In genomic region chr5:4733239-4733638, GRCm38 (mm10) we compare ENCODE assay signal across 18 mouse cellular contexts. TPM values are rescaled to one million over a fixed set of nuclear protein-coding genes. Genes with fewer than 3 reads are reported as not detected.
A peak's percentile ranks its signal among the peaks of the same experiment; 100 is the strongest.
DNase-seq lines count a peak whose midpoint lies in the region; ATAC-seq and TF ChIP-seq lines count a peak whose summit lies in the region.
"Had no signal": no experiment of that assay in that cellular context is flagged by ENCODE, and none has a peak within 500 bp of the region (broad histone marks: within the 10 kb centered on the region; RNA-seq: fewer than 3 reads in every experiment).

No protein-coding gene starts in this region.

- 53% methylated on average over 4 of the region's 4 CpGs for WGBS in liver, embryonic 16.5 days (ENCODE audit: insufficient replicate concordance)
- 51% methylated on average over 4 of the region's 4 CpGs for WGBS in liver, embryonic 11.5 days
- 58% methylated on average over 4 of the region's 4 CpGs for WGBS in hindbrain, embryonic 11.5 days

- POLR2A ChIA-PET in Patski (lab: Charles Lee): no interaction called here

- CTCF ChIA-PET in Patski (lab: Charles Lee): interaction anchor here (1.1 to 2.0 kb wide), 4 partner anchors 11 to 178 kb away, joined by 3 to 10 read pairs (median 4); no protein-coding TSS in a partner anchor

- no peaks in the 10 kb centered on the region for H3K27me3 ChIP-seq in liver, embryonic 16.5 days (ENCODE audit: control insufficient read depth, insufficient read depth, low read depth, low read length)
- H3K27me3 ChIP-seq in liver, embryonic 11.5 days (replicated peaks; ENCODE audit: control insufficient read depth, insufficient read depth, low read length): no peaks in the 10 kb centered on the region
- no peaks in the 10 kb centered on the region for H3K27me3 ChIP-seq in Patski
- no peaks in the 10 kb centered on the region for H3K27me3 ChIP-seq in hindbrain, embryonic 11.5 days (ENCODE audit: control insufficient read depth, insufficient read depth, low read length)
- H3K27me3 ChIP-seq: intestine, embryonic 15.5 days; liver, embryonic 12.5 days had no signal

- H3K9me3 ChIP-seq in liver, embryonic 16.5 days (replicated peaks; ENCODE audit: control insufficient read depth, low read length): no peaks in the 10 kb centered on the region
- no peaks in the 10 kb centered on the region for H3K9me3 ChIP-seq in liver, embryonic 11.5 days (ENCODE audit: control insufficient read depth, low read length)
- H3K9me3 ChIP-seq in hindbrain, embryonic 11.5 days (ENCODE audit: control insufficient read depth, low read length): no peaks in the 10 kb centered on the region
- H3K9me3 ChIP-seq: forebrain, embryonic 10.5 days; intestine, embryonic 15.5 days; liver, embryonic 12.5 days had no signal

- no peak overlapping the region for H3K9ac ChIP-seq in liver, embryonic 16.5 days (ENCODE audit: low read depth, low read length)
- no peak overlapping the region for H3K9ac ChIP-seq in liver, embryonic 11.5 days (ENCODE audit: low read depth, low read length)
- H3K9ac ChIP-seq in hindbrain, embryonic 11.5 days (ENCODE audit: low read depth, low read length): no peak overlapping the region
- H3K9ac ChIP-seq: forebrain, postnatal 0 days; intestine, embryonic 15.5 days; liver, embryonic 12.5 days; lung, embryonic 14.5 days had no signal

- in situ Hi-C loops in Patski (cut with MboI; ENCODE audit: low pct_unique_long_range_greater_than_20kb): no loop called here

- H3K27ac ChIP-seq in liver, embryonic 16.5 days (ENCODE audit: low read length): no peak overlapping the region
- no peak overlapping the region for H3K27ac ChIP-seq in liver, embryonic 11.5 days (ENCODE audit: low read depth, low read length)
- H3K27ac ChIP-seq in hindbrain, embryonic 11.5 days (ENCODE audit: low read depth, low read length): no peak overlapping the region
- H3K27ac ChIP-seq: forebrain, embryonic 10.5 days; intestine, embryonic 15.5 days; liver, embryonic 12.5 days had no signal

- TF ChIP-seq CTCF in Patski (IDR thresholded peaks at IDR 0.05): no peak

- ATAC-seq in liver, embryonic 16.5 days (ENCODE audit: low read depth): 0 out of 2 replicates have a peak, but pooled peaks have one; percentile 47
- ATAC-seq in liver, embryonic 11.5 days (replicated peaks; ENCODE audit: low FRiP score): no peak
- ATAC-seq in Patski: peak; percentile 60
- ATAC-seq in hindbrain, embryonic 11.5 days (ENCODE audit: low FRiP score): no peak
- ATAC-seq: forebrain, postnatal 0 days; liver, embryonic 12.5 days had no signal

- H3K4me1 ChIP-seq in liver, embryonic 16.5 days (ENCODE audit: control insufficient read depth, low read depth, low read length): no peaks in the 10 kb centered on the region
- H3K4me1 ChIP-seq in liver, embryonic 11.5 days (replicated peaks; ENCODE audit: control insufficient read depth, insufficient read depth, low read length): no peaks in the 10 kb centered on the region
- no peaks in the 10 kb centered on the region for H3K4me1 ChIP-seq in hindbrain, embryonic 11.5 days (replicated peaks; ENCODE audit: control insufficient read depth, insufficient read depth, low read length)
- H3K4me1 ChIP-seq: liver, embryonic 12.5 days had no signal

- H3K4me2 ChIP-seq in liver, embryonic 16.5 days (ENCODE audit: low read depth, low read length): no peak overlapping the region
- no peak overlapping the region for H3K4me2 ChIP-seq in liver, embryonic 11.5 days
- H3K4me2 ChIP-seq in hindbrain, embryonic 11.5 days (replicated peaks; ENCODE audit: low read depth, low read length): no peak overlapping the region
- H3K4me2 ChIP-seq: intestine, embryonic 15.5 days; liver, embryonic 12.5 days; lung, embryonic 14.5 days had no signal

- no peak for DNase-seq in liver, embryonic 11.5 days (ENCODE audit: low spot score)
- DNase-seq in Patski (ENCODE audit: low read depth, low spot score): no peak
- peak; percentile 29 to 34 for DNase-seq in kidney, adult 8-10 months
- peak; percentile 40 to 60 for DNase-seq in kidney, postnatal 25 days
- no peak for DNase-seq in spleen, postnatal 14 days (ENCODE audit: low spot score in 2 of 2)
- no peak for DNase-seq in hindbrain, embryonic 11.5 days (ENCODE audit: low spot score)
- DNase-seq: cerebellum, adult 11-12 months; cerebellum, postnatal 10 days; forebrain, postnatal 0 days; gastrocnemius, postnatal 36 days; heart, postnatal 4 days; lung, embryonic 14.5 days; right cerebral cortex, postnatal 25 days; spleen, adult 18-20 months had no signal

- H3K36me3 ChIP-seq in liver, embryonic 16.5 days (ENCODE audit: control insufficient read depth, insufficient read depth): no peaks in the 10 kb centered on the region
- no peaks in the 10 kb centered on the region for H3K36me3 ChIP-seq in liver, embryonic 11.5 days (ENCODE audit: control insufficient read depth, insufficient read depth, low read length)
- H3K36me3 ChIP-seq in hindbrain, embryonic 11.5 days (ENCODE audit: control insufficient read depth, insufficient read depth, low read length): no peaks in the 10 kb centered on the region
- H3K36me3 ChIP-seq: forebrain, embryonic 10.5 days; intestine, embryonic 15.5 days; liver, embryonic 12.5 days had no signal

- no peak overlapping the region for H3K4me3 ChIP-seq in liver, embryonic 16.5 days (ENCODE audit: low read depth, low read length)
- H3K4me3 ChIP-seq in liver, embryonic 11.5 days (ENCODE audit: low read depth, low read length): no peak overlapping the region
- no peak overlapping the region for H3K4me3 ChIP-seq in hindbrain, embryonic 11.5 days (ENCODE audit: low read depth, low read length)
- H3K4me3 ChIP-seq: forebrain, embryonic 10.5 days; intestine, embryonic 15.5 days; liver, embryonic 12.5 days had no signal

RNA-seq across cellular contexts. Expression of gene Fzd1, which starts 24.6 kb away (rescaled TPM):
- polyA plus RNA-seq in liver, embryonic 16.5 days (2015; fragmentation: Nextera tagmentation; extraction: Ambion mirVana): 2.3 and 3.0 TPM in 2 replicates
- 14.7 and 17.8 TPM in 2 replicates for polyA plus RNA-seq in liver, embryonic 11.5 days (2014; fragmentation: Nextera tagmentation; extraction: Ambion mirVana)
- 30.1 TPM for polyA plus RNA-seq in Patski (2021)
- polyA plus RNA-seq in hindbrain, embryonic 11.5 days (2014; fragmentation: Nextera tagmentation; extraction: Ambion mirVana): 11.7 and 14.2 TPM in 2 replicates

Comparison
In these comparisons a context has a peak if more than half of its experiments do, and no peak if none do; other contexts are left out.
1. ATAC-seq: peak in liver, embryonic 16.5 days (single experiment) and Patski (single experiment); none in liver, embryonic 11.5 days (single experiment) and hindbrain, embryonic 11.5 days (single experiment).
2. DNase-seq: peak in kidney, adult 8-10 months (2 of 2) and kidney, postnatal 25 days (2 of 2); none in liver, embryonic 11.5 days (single experiment), Patski (single experiment), spleen, postnatal 14 days (0 of 2) and hindbrain, embryonic 11.5 days (single experiment).